Mouse (Mus musculus) kidney, adult 2 months (tissue): ENCODE results near the gene Hmgb3. TPM values are rescaled to one million over a fixed set of nuclear protein-coding genes. Genes with fewer than 3 reads are reported as not detected.
"Not testable (repeated sequence)": the region's sequence is repeated elsewhere in the genome, so short reads cannot be mapped to it uniquely, and the experiment has no call there.

ENCODE experiments used
- DNase-seq: peaks from one replicate; pipeline ENCODE4 v3.0.0; 2021
- H3K27ac ChIP-seq: fragments of 200-500 bp; 2 replicates; pipeline ENCODE4 v1.5.1; 2012; ENCODE audit warnings: low read depth, low read length, control low read depth, inconsistent platforms; ENCODE audit not compliant: insufficient read depth
- H3K27me3 ChIP-seq: fragments of 200-500 bp; replicated peaks from 2 replicates; pipeline ENCODE4 v1.6.1; 2012; ENCODE audit warnings: mild to moderate bottlenecking, moderate library complexity, low read length, inconsistent platforms; ENCODE audit not compliant: control insufficient read depth, insufficient read depth
- H3K36me3 ChIP-seq: fragments of 200-500 bp; 2 replicates; pipeline ENCODE4 v1.6.1; 2012; ENCODE audit warnings: mild to moderate bottlenecking, moderate library complexity, low read length, inconsistent platforms; ENCODE audit not compliant: control insufficient read depth, insufficient read depth
- H3K4me1 ChIP-seq: fragments of 200-500 bp; 2 replicates; pipeline ENCODE4 v1.6.1; 2011; ENCODE audit warnings: low read length; ENCODE audit not compliant: control insufficient read depth, insufficient read depth
- H3K4me3 ChIP-seq: fragments of 200-500 bp; 2 replicates; pipeline ENCODE4 v1.5.1; 2011; ENCODE audit warnings: mild to moderate bottlenecking, low read depth, low read length, control low read depth; ENCODE audit not compliant: insufficient read depth
- CTCF ChIP-seq: fragments of 200-500 bp; conservative IDR thresholded peaks from 2 replicates; pipeline ENCODE4 v1.5.1; 2011; ENCODE audit warnings: low read depth, mild to moderate bottlenecking, control low read depth, low read length, moderate library complexity, mixed read lengths; ENCODE audit not compliant: insufficient read depth, insufficient read length
- POLR2A ChIP-seq: fragments of 200-500 bp; IDR thresholded peaks from one replicate; pipeline ENCODE4 v1.6.1; 2011; ENCODE audit warnings: low read depth, low read length, control low read depth
- WGBS: fragments of 180-500 bp; shearing (Covaris S2); methylation state at CpG from one replicate; pipeline ENCODE4 v1.1.7; 2018; 5-methylcytosine and 5-hydroxymethylcytosine counted together
- polyA plus RNA-seq: library from polyadenylated mRNA; depleted of rRNA; stranded (reverse); fragments of >200 nt; gene quantifications from 2 replicates; pipeline ENCODE4 v1.2.3, GENCODE M21; 2012; rRNA removed

Gene Hmgb3
- polyA plus RNA-seq: 15.0 and 17.0 TPM in 2 replicates

DNA sequence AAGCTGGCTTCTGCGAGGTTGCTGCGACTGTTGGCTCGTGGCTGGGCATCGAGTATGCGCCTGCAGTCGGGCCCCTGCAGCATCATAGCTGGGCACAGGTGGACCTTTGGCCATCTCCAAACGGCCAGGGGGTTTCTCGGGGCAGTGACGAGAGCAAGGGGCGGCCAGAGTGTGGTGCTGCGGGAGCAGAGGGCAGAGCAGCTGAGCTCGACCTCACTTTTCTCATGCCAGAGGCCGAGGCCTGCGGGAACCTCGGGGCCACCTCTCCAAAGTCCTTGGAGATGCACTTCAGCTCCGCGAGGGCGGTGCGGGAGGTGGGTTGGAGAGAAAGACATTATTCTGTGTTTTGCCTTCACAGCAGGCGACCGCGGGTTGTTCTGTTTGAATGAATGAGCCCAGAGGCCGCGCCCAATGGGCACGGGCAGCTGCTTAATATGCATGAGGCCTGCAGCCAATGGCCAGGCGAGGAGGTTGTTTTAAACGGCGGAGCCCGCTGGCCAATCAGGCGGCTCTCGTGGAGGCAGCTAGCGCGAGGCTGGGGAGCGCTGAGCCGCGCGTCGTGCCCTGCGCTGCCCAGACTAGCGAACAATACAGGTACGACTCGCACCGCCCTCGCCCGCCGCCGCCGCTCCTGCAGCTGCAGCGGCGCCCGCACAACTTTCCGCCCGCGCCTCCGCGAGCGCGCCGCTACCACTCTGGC is at the start of gene Hmgb3:
Gene Hmgb3 (plus strand): TSS at position 504 of the 700 bp plus-strand sequence.
- H3K27ac ChIP-seq: peak within 1 kb of the TSS; percentile 83
- DNase-seq: peak; percentile 93
- no peaks in the 10 kb centered on the region for H3K27me3 ChIP-seq
- H3K36me3 ChIP-seq: no peaks in the 10 kb centered on the region
- no peaks in the 10 kb centered on the region for H3K4me1 ChIP-seq
- H3K4me3 ChIP-seq: peak within 1 kb of the TSS; percentile 92
- WGBS: under 1% methylated on average over 45 of the region's 59 CpGs
- TF ChIP-seq CTCF (no peak), POLR2A (peak; percentile 38)

DNA sequence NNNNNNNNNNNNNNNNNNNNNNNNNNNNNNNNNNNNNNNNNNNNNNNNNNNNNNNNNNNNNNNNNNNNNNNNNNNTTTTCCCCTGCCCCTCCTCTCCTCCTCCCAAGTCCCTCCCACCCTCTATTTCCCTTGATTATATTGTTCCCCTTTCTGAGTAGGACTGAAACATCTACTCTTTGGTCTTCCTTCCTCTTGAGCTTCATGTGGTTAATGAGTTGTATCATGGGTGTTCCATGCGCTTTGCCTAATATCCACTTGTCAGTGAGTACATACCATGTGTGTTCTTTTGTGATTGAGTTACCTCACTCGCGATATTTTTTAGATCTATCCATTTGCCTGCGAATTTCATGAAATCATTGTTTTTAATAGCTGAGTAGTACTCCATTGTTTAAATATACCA is 49.1 kb upstream of the Hmgb3 start:
- H3K4me3 ChIP-seq, H3K27me3 ChIP-seq, H3K4me1 ChIP-seq, DNase-seq, H3K36me3 ChIP-seq, H3K27ac ChIP-seq: not testable (repeated sequence)
- 99% methylated on average over 4 of the region's 4 CpGs for WGBS

DNA sequence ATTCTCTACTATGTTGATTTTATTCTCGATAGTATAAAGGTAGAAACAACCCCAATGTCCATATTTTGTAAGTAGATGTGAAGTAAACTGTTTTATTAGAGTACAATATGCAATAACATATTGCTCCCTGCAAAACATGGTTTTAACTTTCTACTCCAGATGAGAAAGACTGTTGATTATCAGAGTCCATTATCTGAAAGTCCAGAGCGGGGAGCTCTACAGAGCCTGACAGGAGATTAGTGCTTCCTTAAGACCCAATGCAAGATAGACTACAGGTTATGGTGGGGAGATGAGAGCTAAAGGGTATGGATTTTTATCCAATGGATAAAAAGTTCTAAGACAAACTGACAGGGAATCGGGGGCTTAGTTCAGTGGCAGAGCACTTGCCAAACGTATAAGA is 36.5 kb upstream of the Hmgb3 start:
- no peak for DNase-seq
- Histone ChIP-seq H3K4me3 (no peak overlapping the region), H3K27me3 (no peaks in the 10 kb centered on the region), H3K4me1 (no peaks in the 10 kb centered on the region), H3K27ac (no peak overlapping the region), H3K36me3 (no peaks in the 10 kb centered on the region)
- TF ChIP-seq POLR2A (no peak), CTCF (no peak)
- WGBS: 96% methylated on average over 4 of the region's 4 CpGs

DNA sequence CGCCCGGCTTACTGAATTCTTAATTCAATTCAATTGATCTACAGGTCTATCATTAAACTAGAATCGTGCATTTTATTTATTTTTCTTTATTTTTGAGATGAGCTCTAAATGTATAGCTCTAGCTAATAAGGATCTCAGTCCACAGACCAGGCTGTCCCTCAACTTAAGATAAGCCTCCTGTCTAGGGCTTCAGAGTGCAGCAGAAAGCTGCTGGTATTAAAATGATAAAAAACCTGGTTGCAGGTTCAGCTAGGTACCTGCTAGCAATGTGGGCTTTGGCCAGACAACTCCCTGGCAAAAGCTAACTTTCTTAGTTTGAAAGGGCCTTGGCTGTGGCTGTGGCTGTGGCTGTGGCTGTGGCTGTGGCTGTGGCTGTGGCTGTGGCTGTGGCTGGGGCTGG is 32.8 kb upstream of the Hmgb3 start:
- no peaks in the 10 kb centered on the region for H3K27me3 ChIP-seq
- no peak overlapping the region for H3K27ac ChIP-seq
- H3K36me3 ChIP-seq: no peaks in the 10 kb centered on the region
- H3K4me3 ChIP-seq: no peak overlapping the region
- no peak for DNase-seq
- TF ChIP-seq POLR2A: no peak
- TF ChIP-seq CTCF: no peak
- WGBS: 92% methylated on average over 3 of the region's 3 CpGs
- no peaks in the 10 kb centered on the region for H3K4me1 ChIP-seq

DNA sequence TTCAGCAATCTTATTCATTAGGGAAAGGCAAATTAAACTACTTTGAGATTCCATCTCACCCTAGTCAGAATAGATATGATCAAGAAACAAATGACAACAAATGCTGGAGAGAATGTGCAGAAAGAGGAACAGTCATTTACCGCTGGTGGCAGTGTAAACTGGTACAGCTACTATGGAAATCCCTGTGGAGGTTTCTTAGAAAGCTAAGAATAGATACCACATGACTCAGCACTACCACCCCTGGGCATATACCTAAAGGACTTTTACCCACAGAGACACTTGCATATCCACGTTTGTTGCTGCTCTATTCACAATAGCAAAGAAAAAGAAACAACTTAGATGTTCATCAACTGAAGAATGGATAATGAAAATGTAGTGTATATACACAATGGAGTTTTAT is 31.4 kb upstream of the Hmgb3 start:
- no peaks in the 10 kb centered on the region for H3K27me3 ChIP-seq
- WGBS: 49% methylated on average over 2 of the region's 2 CpGs
- no peak for TF ChIP-seq CTCF
- no peak for TF ChIP-seq POLR2A
- no peak overlapping the region for H3K4me3 ChIP-seq
- no peak overlapping the region for H3K27ac ChIP-seq
- H3K36me3 ChIP-seq: no peaks in the 10 kb centered on the region
- no peak for DNase-seq
- H3K4me1 ChIP-seq: no peaks in the 10 kb centered on the region

DNA sequence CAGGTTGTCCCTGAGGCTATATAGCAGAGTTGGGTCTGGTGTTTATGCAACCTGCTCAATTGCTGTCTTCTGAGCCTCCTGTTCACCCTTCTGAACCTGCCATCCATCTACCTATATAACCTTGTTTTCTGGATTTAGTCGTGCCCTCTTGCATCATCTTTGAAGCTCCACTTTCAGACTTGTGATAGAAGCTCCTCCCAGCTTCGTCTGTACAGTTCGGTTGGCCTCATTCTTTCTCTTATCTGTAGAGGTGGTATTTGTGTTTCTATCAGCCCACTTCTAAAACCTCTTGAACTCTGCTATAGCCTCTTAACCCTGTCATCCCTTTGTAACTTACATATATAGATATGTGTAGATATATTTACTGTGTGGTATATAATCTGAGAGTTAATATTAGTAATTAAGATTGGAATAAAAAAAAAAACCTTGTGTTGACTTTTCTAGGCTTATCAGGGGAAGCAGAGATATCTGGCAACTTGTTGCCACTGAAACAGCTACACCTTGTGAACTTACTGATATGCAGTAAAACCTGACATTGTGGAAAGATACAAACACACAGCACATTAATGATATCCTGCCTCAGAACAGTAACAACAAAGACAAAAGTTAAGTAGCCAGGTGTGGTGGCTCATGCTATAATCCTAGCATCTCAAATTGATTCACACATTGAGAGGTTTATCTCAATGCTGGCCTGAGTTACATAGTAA is 30.0 kb upstream of the Hmgb3 start:
- no peak for DNase-seq
- 70% methylated on average over 3 of the region's 3 CpGs for WGBS
- Histone ChIP-seq H3K4me3 (no peak overlapping the region), H3K27ac (no peak overlapping the region), H3K27me3 (no peaks in the 10 kb centered on the region), H3K4me1 (no peaks in the 10 kb centered on the region), H3K36me3 (no peaks in the 10 kb centered on the region)
- no peak for TF ChIP-seq POLR2A
- no peak for TF ChIP-seq CTCF

DNA sequence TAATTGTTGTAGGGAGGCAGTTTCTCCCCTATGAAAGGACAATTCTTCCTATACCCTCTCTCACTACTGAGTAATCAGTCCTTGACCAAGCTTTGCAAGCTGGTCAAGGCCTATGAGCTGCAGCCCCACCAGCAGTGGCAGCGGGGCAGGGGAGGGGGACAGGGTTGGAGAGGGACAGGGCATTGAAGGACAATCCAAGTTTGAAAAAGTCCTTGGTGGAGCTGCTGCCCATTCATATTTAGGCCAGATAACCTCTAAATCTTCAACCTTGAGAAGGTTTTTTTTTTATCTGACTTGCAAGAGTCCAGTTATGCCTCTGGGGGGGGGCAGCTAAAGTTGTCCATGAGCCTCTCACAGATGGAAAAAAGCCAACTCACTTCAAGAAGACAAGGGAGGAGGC is 28.3 kb upstream of the Hmgb3 start:
- H3K27ac ChIP-seq: no peak overlapping the region
- no peak for DNase-seq
- H3K36me3 ChIP-seq: no peaks in the 10 kb centered on the region
- WGBS: 93% methylated on average over 1 of the region's 1 CpGs
- no peaks in the 10 kb centered on the region for H3K27me3 ChIP-seq
- no peak overlapping the region for H3K4me3 ChIP-seq
- TF ChIP-seq CTCF (no peak), POLR2A (no peak)
- no peaks in the 10 kb centered on the region for H3K4me1 ChIP-seq

DNA sequence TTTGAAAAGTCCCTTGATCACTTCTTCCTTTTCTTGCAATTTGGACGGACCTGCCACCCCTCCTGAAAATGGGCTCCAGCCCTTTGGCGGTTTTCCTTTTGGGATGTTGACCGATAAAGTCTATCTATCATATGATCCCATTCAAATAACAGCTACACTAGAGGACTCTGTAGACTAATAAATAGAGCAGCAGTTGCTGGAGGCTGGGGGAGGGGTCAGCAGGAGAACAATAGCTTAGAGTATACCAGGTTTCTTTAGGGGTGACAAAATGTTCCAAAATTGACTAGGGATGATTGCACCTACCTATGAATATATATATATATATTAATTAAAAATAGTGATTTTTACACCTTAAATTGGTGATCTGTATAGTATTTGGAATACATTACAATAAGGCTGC is 27.6 kb upstream of the Hmgb3 start:
- DNase-seq: no peak
- H3K27me3 ChIP-seq: no peaks in the 10 kb centered on the region
- WGBS: 75% methylated on average over 3 of the region's 3 CpGs
- no peak overlapping the region for H3K4me3 ChIP-seq
- H3K36me3 ChIP-seq: no peaks in the 10 kb centered on the region
- no peak overlapping the region for H3K27ac ChIP-seq
- TF ChIP-seq CTCF: no peak
- TF ChIP-seq POLR2A: no peak
- H3K4me1 ChIP-seq: no peaks in the 10 kb centered on the region
